Mouse (Mus musculus) myocyte (in vitro differentiated cells): ENCODE data around the gene Pum2. TPM values are rescaled to one million over a fixed set of nuclear protein-coding genes. Genes with fewer than 3 reads are reported as not detected.

Experiments used
- H3K27me3 ChIP-seq: one replicate; pipeline ENCODE4 v1.6.1; 2011; ENCODE audit not compliant: control insufficient read depth, insufficient read depth, insufficient read length
- H3K36me3 ChIP-seq: one replicate; pipeline ENCODE4 v1.6.1; 2011; ENCODE audit not compliant: control insufficient read depth, insufficient read depth
- H3K4me2 ChIP-seq: one replicate; pipeline ENCODE4 v1.6.1; 2011; ENCODE audit warnings: low read depth, control low read depth
- H3K4me3 ChIP-seq: one replicate; pipeline ENCODE4 v1.5.1; 2011; ENCODE audit warnings: mild to moderate bottlenecking, control low read depth, moderate library complexity
- H3K79me2 ChIP-seq: one replicate; pipeline ENCODE4 v1.6.1; 2011; ENCODE audit not compliant: control insufficient read depth, insufficient read depth
- H3ac ChIP-seq: one replicate; pipeline ENCODE4 v1.6.1; 2011; ENCODE audit not compliant: control insufficient read depth, insufficient read length
- CEBPB ChIP-seq: IDR thresholded peaks from 2 replicates; pipeline ENCODE4 v1.6.1; 2011; ENCODE audit warnings: mild to moderate bottlenecking, moderate library complexity; ENCODE audit not compliant: poor library complexity, insufficient read depth, severe bottlenecking
- E2F4 ChIP-seq: IDR thresholded peaks from one replicate; pipeline ENCODE4 v1.6.1; 2011; ENCODE audit warnings: mild to moderate bottlenecking, control low read depth, moderate library complexity; ENCODE audit not compliant: insufficient read depth
- MAX ChIP-seq: IDR thresholded peaks from one replicate; pipeline ENCODE4 v1.6.1; 2011; ENCODE audit warnings: low read depth, mild to moderate bottlenecking, control low read depth
- MYOD1 ChIP-seq, 3 experiments: IDR thresholded peaks; one replicate each; pipeline ENCODE4 v1.6.1; 2011; ENCODE audit warnings: control low read depth in 2 of 3, low read depth in 2 of 3, mild to moderate bottlenecking in 2 of 3, moderate library complexity in 1 of 3; ENCODE audit not compliant: insufficient read length in 2 of 3, control insufficient read depth in 1 of 3
- MYOG ChIP-seq, 3 experiments: IDR thresholded peaks; one replicate each; pipeline ENCODE4 v1.6.1; 2011; ENCODE audit warnings: control low read depth in 2 of 3, low read depth in 2 of 3, mild to moderate bottlenecking in 2 of 3; ENCODE audit not compliant: insufficient read length in 2 of 3, control insufficient read depth in 1 of 3, insufficient read depth in 1 of 3
- POLR2A ChIP-seq: IDR thresholded peaks from one replicate; pipeline ENCODE4 v1.6.1; 2011; ENCODE audit warnings: low read depth, mild to moderate bottlenecking, control low read depth, moderate library complexity; ENCODE audit not compliant: insufficient read length
- POLR2AphosphoS2 ChIP-seq: IDR thresholded peaks from one replicate; pipeline ENCODE4 v1.6.1; 2011; ENCODE audit warnings: low read depth, control low read depth; ENCODE audit not compliant: insufficient read length
- REST ChIP-seq: IDR thresholded peaks from one replicate; pipeline ENCODE4 v1.6.1; 2011; ENCODE audit warnings: mild to moderate bottlenecking, control low read depth, moderate library complexity; ENCODE audit not compliant: insufficient read depth, insufficient read length
- SRF ChIP-seq: IDR thresholded peaks from one replicate; pipeline ENCODE4 v1.6.1; 2011; ENCODE audit warnings: low read depth; ENCODE audit not compliant: control insufficient read depth, insufficient read length
- TCF12 ChIP-seq: IDR thresholded peaks from one replicate; pipeline ENCODE4 v1.6.1; 2011; ENCODE audit warnings: mild to moderate bottlenecking, control low read depth; ENCODE audit not compliant: poor library complexity, insufficient read depth, severe bottlenecking
- TCF3 ChIP-seq: IDR thresholded peaks from one replicate; pipeline ENCODE4 v1.6.1; 2011; ENCODE audit warnings: low read depth, control low read depth; ENCODE audit not compliant: insufficient read length
- USF1 ChIP-seq: IDR thresholded peaks from one replicate; pipeline ENCODE4 v1.6.1; 2011; ENCODE audit warnings: low read depth, mild to moderate bottlenecking, control low read depth, moderate library complexity
- polyA plus RNA-seq: library from polyadenylated mRNA; unstranded; fragments of >200 nt; fragmentation: generic; extraction: Trizol; gene quantifications from one replicate; pipeline ENCODE4 v1.2.1, GENCODE M21; 2012; ENCODE audit warnings: missing spikeins

Gene Pum2
- polyA plus RNA-seq, 1 experiment, result 17.8 TPM

DNA sequence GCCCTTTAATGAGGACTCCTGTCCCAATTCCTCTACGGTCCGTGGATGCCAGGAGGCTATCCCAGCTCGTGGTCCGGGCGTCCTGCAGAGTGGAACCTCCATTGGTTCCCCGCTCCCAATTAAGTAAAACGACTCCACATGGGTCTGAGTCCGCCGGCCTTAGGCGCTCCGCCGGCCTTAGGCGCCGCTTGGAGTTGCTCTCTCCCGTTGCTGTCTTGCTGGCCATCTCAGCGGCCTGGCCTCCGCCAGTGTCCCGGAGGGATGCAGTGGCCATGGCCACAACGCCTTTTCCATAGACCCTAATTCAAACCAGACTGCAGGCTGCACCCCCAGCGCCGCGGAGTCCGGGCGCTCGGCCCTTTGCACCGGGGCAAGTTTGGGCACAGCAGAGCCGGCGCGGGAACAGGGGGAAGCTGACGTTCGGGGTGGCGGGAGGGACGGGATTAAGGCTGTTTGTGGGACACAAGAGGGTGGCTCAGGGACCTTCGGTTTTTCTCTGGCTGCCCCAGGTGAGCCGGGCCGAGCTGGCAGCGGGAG, 98.0 kb downstream of the Pum2 start:
- peak overlapping the region; percentile 95 for H3K4me3 ChIP-seq
- H3K4me2 ChIP-seq, result peak overlapping the region; percentile 95
- H3K27me3 ChIP-seq, result no peaks in the 10 kb centered on the region
- TF ChIP-seq SRF (peak; percentile 10), E2F4 (no peak)
- peaks cover 47% of the 10 kb centered on the region for H3K79me2 ChIP-seq
- peak overlapping the region; percentile 83 for H3ac ChIP-seq
- H3K36me3 ChIP-seq, result no peaks in the 10 kb centered on the region

DNA sequence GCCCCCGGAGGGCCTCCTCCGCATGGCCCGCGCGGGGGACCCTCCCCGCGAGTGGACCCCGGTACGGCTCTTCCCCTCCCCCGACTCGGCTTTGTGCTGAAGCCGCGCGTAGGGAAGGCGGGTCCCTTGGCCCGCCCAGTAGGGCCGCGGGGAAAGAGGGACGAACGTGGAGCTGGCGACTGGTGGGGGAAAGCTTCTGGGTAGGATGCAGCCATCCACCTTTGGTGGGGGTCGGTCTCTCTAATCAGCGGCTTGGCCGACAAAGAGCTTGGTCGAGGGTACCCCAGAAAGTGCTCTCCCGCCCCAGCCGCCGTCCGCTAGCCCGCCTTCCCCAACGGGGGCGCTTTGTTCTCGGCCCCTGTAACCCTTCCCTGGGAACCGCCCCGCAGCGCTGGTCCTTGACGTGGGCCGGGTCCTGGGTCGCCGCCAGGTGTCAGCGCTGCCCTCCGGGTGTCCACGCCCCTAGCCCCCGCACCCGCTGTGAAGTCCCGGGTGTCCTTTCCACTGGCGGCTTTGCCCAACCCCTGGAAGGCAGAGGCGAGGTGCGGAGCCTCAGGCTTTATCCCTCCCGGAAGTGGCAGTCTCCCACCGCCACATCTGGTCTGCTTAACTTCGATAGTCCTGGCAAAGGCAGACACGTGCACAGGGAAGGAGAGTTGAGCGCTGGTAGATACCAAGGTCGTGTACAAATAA, 98.7 kb downstream of the Pum2 start:
- Histone ChIP-seq H3K36me3 (no peaks in the 10 kb centered on the region), H3ac (peak overlapping the region; percentile 83), H3K79me2 (peaks cover 54% of the 10 kb centered on the region), H3K27me3 (no peaks in the 10 kb centered on the region), H3K4me2 (peak overlapping the region; percentile 95), H3K4me3 (peak overlapping the region; percentile 95)
- TF ChIP-seq MYOD1 (IDR thresholded peaks at IDR 0.05; ENCODE audit: control insufficient read depth in 1 of 3, insufficient read length in 2 of 3, low read depth in 2 of 3) (no peak), POLR2AphosphoS2 (peak; percentile 24), POLR2A (peak; percentile 24)

DNA sequence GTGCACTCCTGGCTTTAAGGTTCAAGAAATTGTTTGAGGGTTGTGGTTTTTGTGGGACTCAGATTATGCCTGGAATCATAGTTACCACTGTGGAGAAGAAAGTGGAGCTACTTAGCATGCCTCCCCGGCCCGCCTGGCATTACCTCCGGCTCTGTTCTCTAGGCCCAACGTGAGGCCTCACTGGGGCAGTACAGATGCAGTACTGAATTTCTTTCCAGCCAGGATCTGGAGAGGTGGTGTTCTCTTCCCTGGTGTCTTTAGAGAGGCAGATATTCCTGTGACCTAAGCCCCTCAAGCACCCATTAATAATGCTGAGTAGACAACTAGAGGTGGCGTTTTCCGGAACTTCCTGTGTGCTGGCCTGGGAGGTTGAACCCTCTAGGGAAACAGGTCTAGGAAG, 99.4 kb downstream of the Pum2 start:
- no peak for TF ChIP-seq E2F4
- TF ChIP-seq MYOD1 (IDR thresholded peaks at IDR 0.05; ENCODE audit: control insufficient read depth in 1 of 3, insufficient read length in 2 of 3, low read depth in 2 of 3), result no peak
- TF ChIP-seq CEBPB, result no peak
- no peak for TF ChIP-seq MAX
- no peak for TF ChIP-seq TCF12
- no peak for TF ChIP-seq SRF
- no peak for TF ChIP-seq REST
- no peak for TF ChIP-seq USF1
- no peak for TF ChIP-seq POLR2A
- TF ChIP-seq POLR2AphosphoS2, result no peak
- no peak for TF ChIP-seq MYOG (IDR thresholded peaks at IDR 0.05; ENCODE audit: control insufficient read depth in 1 of 3, insufficient read depth in 1 of 3, insufficient read length in 2 of 3, low read depth in 2 of 3)
- no peak for TF ChIP-seq TCF3
- no peaks in the 10 kb centered on the region for H3K27me3 ChIP-seq
- peak overlapping the region; percentile 95 for H3K4me2 ChIP-seq
- H3K36me3 ChIP-seq, result no peaks in the 10 kb centered on the region
- peak overlapping the region; percentile 95 for H3K4me3 ChIP-seq
- H3K79me2 ChIP-seq, result peaks cover 61% of the 10 kb centered on the region
- peak overlapping the region; percentile 83 for H3ac ChIP-seq

GRCm38 (mm10) chr12:8774183-8774582, 100.2 kb downstream of the Pum2 start:
- Histone ChIP-seq H3K27me3 (no peaks in the 10 kb centered on the region), H3K36me3 (no peaks in the 10 kb centered on the region), H3ac (no peak overlapping the region), H3K79me2 (peaks cover 70% of the 10 kb centered on the region), H3K4me3 (peak overlapping the region; percentile 95), H3K4me2 (peak overlapping the region; percentile 95)
- no peak for TF ChIP-seq TCF3
- TF ChIP-seq MAX, result no peak
- no peak for TF ChIP-seq REST
- TF ChIP-seq E2F4, result no peak
- no peak for TF ChIP-seq MYOG (IDR thresholded peaks at IDR 0.05; ENCODE audit: control insufficient read depth in 1 of 3, insufficient read depth in 1 of 3, insufficient read length in 2 of 3, low read depth in 2 of 3)
- no peak for TF ChIP-seq POLR2AphosphoS2
- TF ChIP-seq CEBPB, result no peak
- TF ChIP-seq USF1, result no peak
- TF ChIP-seq POLR2A, result no peak
- TF ChIP-seq SRF, result no peak
- no peak for TF ChIP-seq TCF12
- no peak for TF ChIP-seq MYOD1 (IDR thresholded peaks at IDR 0.05; ENCODE audit: control insufficient read depth in 1 of 3, insufficient read length in 2 of 3, low read depth in 2 of 3)

DNA sequence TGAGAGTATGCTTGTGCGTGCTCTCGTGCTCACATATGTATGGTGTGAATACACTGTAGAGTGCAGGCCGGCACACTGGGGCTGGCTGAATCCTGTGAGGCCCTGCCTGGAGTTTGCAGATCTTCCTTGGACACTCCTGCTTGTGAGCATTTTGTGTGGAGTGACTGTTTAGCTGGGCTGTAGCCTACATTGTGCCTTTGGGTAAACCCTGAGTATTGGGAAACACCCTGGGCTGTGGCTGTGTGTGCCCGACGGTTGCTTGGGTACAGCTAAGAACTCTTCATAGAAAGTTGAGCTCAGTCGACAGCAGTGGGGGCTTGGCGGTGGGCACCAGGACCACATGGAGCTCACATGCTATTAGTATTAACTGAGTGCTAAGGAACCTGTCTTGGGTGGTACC, 102.3 kb downstream of the Pum2 start:
- Histone ChIP-seq H3K36me3 (no peaks in the 10 kb centered on the region), H3K4me2 (no peak overlapping the region), H3K27me3 (no peaks in the 10 kb centered on the region), H3K79me2 (peaks cover 90% of the 10 kb centered on the region), H3K4me3 (no peak overlapping the region), H3ac (no peak overlapping the region)
- TF ChIP-seq POLR2AphosphoS2 (no peak), REST (no peak), SRF (no peak), TCF12 (no peak), USF1 (no peak), CEBPB (no peak), MYOD1 (IDR thresholded peaks at IDR 0.05; ENCODE audit: control insufficient read depth in 1 of 3, insufficient read length in 2 of 3, low read depth in 2 of 3) (no peak), MAX (no peak), POLR2A (no peak), E2F4 (no peak), TCF3 (no peak), MYOG (IDR thresholded peaks at IDR 0.05; ENCODE audit: control insufficient read depth in 1 of 3, insufficient read depth in 1 of 3, insufficient read length in 2 of 3, low read depth in 2 of 3) (no peak)
